Mouse (Mus musculus): ENCODE measurements around the gene Zfp977. TPM values are rescaled to one million over a fixed set of nuclear protein-coding genes. Genes with fewer than 3 reads are reported as not detected.
"Not testable (repeated sequence)": the region's sequence is repeated elsewhere in the genome, so short reads cannot be mapped to it uniquely, and the experiment has no call there.

The Zfp977 gene
- not detected in 2 replicates for polyA plus RNA-seq (2012; ENCODE audit: insufficient read depth, low replicate concordance)

- not testable (repeated sequence) for H3K27me3 ChIP-seq (replicated peaks); H3K4me1 ChIP-seq; H3K4me3 ChIP-seq (replicated peaks); H3K36me3 ChIP-seq (replicated peaks; ENCODE audit: low read length)
- peaks cover 24% of the 10 kb centered on the region for H3K9me3 ChIP-seq
Observed at GRCm38 (mm10) chr7:42592413-42592812, at the start of gene Zfp977. TSS of gene Zfp977 (minus strand) at chr7:42592547.

- H3K4me1 ChIP-seq; H3K4me3 ChIP-seq (replicated peaks); H3K27me3 ChIP-seq (replicated peaks); H3K36me3 ChIP-seq (replicated peaks; ENCODE audit: low read length): not testable (repeated sequence)
- peaks cover 20% of the 10 kb centered on the region for H3K9me3 ChIP-seq
Observed at GRCm38 (mm10) chr7:42631031-42631430, 38.7 kb upstream of the Zfp977 start.

- not testable (repeated sequence) for H3K4me1 ChIP-seq; H3K4me3 ChIP-seq (replicated peaks); H3K27me3 ChIP-seq (replicated peaks); H3K36me3 ChIP-seq (replicated peaks; ENCODE audit: low read length)
- H3K9me3 ChIP-seq, result peaks cover 34% of the 10 kb centered on the region
Observed at GRCm38 (mm10) chr7:42595666-42596065, 3.3 kb upstream of the Zfp977 start.

GRCm38 (mm10) chr7:42591311-42591710 lies 1.0 kb downstream of the Zfp977 start:
- not testable (repeated sequence) for H3K36me3 ChIP-seq (replicated peaks; ENCODE audit: low read length); H3K4me1 ChIP-seq; H3K4me3 ChIP-seq (replicated peaks); H3K27me3 ChIP-seq (replicated peaks)
- H3K9me3 ChIP-seq, result peaks cover 32% of the 10 kb centered on the region

GRCm38 (mm10) chr7:42578488-42578887 lies 13.9 kb downstream of the Zfp977 start, which contains the start of gene Gm21028:
TSS of gene Gm21028 (minus strand) at chr7:42578588.
- Histone ChIP-seq H3K9me3 (peaks cover 65% of the 10 kb centered on the region), H3K4me1 (no peaks in the 10 kb centered on the region), H3K4me3 (replicated peaks) (no peak within 1 kb of the TSS), H3K27me3 (replicated peaks) (no peaks in the 10 kb centered on the region), H3K36me3 (replicated peaks; ENCODE audit: low read length) (no peaks in the 10 kb centered on the region)
- no peak for TF ChIP-seq GATA1 (IDR thresholded peaks at IDR 0.05; ENCODE audit: borderline replicate concordance, low read length)
- no peak for TF ChIP-seq FLI1 (IDR thresholded peaks at IDR 0.05; ENCODE audit: low read length)

GRCm38 (mm10) chr7:42551766-42552165 lies 40.6 kb downstream of the Zfp977 start:
- no peak for TF ChIP-seq FLI1 (IDR thresholded peaks at IDR 0.05; ENCODE audit: low read length)
- TF ChIP-seq GATA1 (IDR thresholded peaks at IDR 0.05; ENCODE audit: borderline replicate concordance, low read length), result no peak
- no peaks in the 10 kb centered on the region for H3K36me3 ChIP-seq (replicated peaks; ENCODE audit: low read length)
- H3K9me3 ChIP-seq, result peaks cover 9% of the 10 kb centered on the region
- H3K4me1 ChIP-seq, result no peaks in the 10 kb centered on the region
- H3K4me3 ChIP-seq (replicated peaks), result no peak overlapping the region
- H3K27me3 ChIP-seq (replicated peaks), result no peaks in the 10 kb centered on the region

Other genes with a start within 250 kb of the Zfp977 start
- gene 4933421I07Rik, start 144.4 kb downstream of the Zfp977 start, polyA plus RNA-seq (2012; ENCODE audit: insufficient read depth, low replicate concordance), result not detected in 2 replicates
- 0.98 TPM in 1 of 2 replicates, not detected in the other for gene Zfp141, start 86.8 kb downstream of the Zfp977 start, polyA plus RNA-seq (2012; ENCODE audit: insufficient read depth, low replicate concordance)
- not detected in 2 replicates for gene Gm21028, start 14.0 kb downstream of the Zfp977 start, polyA plus RNA-seq (2012; ENCODE audit: insufficient read depth, low replicate concordance)
- 0.32 TPM in 1 of 2 replicates, not detected in the other for gene Zfp976, start 50.0 kb upstream of the Zfp977 start, polyA plus RNA-seq (2012; ENCODE audit: insufficient read depth, low replicate concordance)
- 0.16 TPM in 1 of 2 replicates, not detected in the other for gene Zfp975, start 100.2 kb upstream of the Zfp977 start, polyA plus RNA-seq (2012; ENCODE audit: insufficient read depth, low replicate concordance)
- gene Gm17067, start 134.5 kb upstream of the Zfp977 start, polyA plus RNA-seq (2012; ENCODE audit: insufficient read depth, low replicate concordance), result not detected in 2 replicates
- gene Vmn2r62, start 201.0 kb upstream of the Zfp977 start, polyA plus RNA-seq (2012; ENCODE audit: insufficient read depth, low replicate concordance), result not detected in 2 replicates

Measured in megakaryocyte, embryonic 14.5 days (primary cell).